Mouse (Mus musculus) urinary bladder, postnatal 10 days (tissue): ENCODE results near the gene Wdr46.
"Not testable (repeated sequence)": the region's sequence is repeated elsewhere in the genome, so short reads cannot be mapped to it uniquely, and the experiment has no call there.

Experiments used
- DNase-seq: peaks from one replicate; pipeline ENCODE4 v3.0.0; 2022; ENCODE audit warnings: low spot score

The Wdr46 gene

DNA sequence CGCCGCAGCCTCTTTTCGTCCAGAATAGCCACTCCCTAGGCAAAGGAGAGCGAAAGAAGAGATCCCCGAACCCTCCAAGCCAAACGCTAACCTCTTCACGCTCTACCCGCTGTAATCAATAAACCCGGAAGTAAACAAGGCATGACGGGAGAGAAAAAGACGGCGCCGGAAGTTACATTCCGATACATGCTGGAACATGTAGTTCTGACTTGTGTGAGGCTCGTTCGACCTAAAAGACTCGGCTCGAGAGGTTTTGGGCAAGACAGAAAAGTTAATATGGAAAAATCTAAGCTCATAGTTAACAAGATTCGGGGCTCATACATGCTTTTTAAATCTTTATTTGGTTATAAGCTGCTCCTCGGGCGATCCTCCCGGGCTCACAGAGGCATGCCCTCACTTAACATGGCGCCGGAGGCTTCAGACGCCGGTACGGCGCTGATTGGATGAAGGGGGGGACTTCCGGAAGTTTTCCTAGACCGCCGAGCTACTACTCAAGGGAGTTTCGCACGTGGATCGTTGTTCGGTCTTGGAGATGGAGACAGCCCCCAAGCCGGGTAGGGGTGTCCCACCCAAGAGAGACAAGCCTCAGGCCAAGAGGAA is at the start of gene Wdr46, which contains the start of gene Pfdn6:
Wdr46 (plus strand) TSS at position 455 of the 600 bp plus-strand sequence.
Pfdn6 (minus strand) TSS at position 138 of the 600 bp plus-strand sequence.
- no peak for DNase-seq

GRCm38 (mm10) chr17:33891357-33891756 is 49.1 kb upstream of the Wdr46 start:
- DNase-seq: no peak

DNA sequence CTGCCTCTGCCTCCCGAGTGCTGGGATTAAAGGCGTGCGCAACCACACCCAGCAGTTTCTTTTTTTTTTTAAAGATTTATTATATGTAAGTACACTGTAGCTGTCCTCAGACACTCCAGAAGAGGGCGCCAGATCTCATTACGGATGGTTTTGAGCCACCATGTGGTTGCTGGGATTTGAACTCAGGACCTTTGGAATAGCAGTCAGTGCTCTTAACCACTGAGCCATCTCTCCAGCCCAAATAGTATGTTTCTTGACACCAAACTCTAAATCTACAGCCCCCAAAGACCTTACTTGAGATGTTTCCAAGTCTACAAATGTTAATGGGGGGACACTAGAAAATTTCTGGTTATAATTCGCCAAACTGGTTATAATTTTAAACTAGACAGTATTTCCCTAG is 48.6 kb upstream of the Wdr46 start:
- not testable (repeated sequence) for DNase-seq

- no peak for DNase-seq
Measured at GRCm38 (mm10) chr17:33892429-33892828, 48.0 kb upstream of the Wdr46 start.

- not testable (repeated sequence) for DNase-seq
Measured at GRCm38 (mm10) chr17:33893011-33893410, 47.4 kb upstream of the Wdr46 start.

GRCm38 (mm10) chr17:33897114-33897794 is 43.2 kb upstream of the Wdr46 start:
- no peak for DNase-seq

GRCm38 (mm10) chr17:33898193-33898592 is 42.3 kb upstream of the Wdr46 start:
- DNase-seq: not testable (repeated sequence)

DNA sequence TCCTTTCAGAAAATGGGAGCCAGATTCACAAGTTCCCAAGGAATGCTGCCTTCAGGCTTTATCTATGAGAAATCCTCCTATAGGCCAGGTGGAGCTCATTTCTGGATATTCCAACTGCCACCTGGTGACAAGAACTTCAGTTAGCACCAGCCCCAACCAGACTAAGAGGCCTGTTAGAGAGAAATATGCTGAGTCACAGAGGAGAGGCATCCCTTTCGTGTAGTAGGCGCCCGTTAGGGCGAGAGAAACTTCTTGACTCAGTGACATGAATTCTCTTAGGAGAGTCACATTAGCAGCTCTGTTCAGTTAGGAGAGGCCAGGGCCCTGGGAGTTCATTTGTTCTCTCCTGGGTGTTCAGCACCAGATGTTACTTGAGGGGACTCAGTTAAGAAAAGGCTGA is 40.8 kb upstream of the Wdr46 start:
- DNase-seq: no peak

- DNase-seq: no peak
Measured at GRCm38 (mm10) chr17:33900281-33900988, 40.0 kb upstream of the Wdr46 start.

- no peak for DNase-seq
Measured at GRCm38 (mm10) chr17:33900989-33901314, 39.5 kb upstream of the Wdr46 start.

- DNase-seq: no peak
Measured at GRCm38 (mm10) chr17:33901653-33902052, 38.8 kb upstream of the Wdr46 start.

DNA sequence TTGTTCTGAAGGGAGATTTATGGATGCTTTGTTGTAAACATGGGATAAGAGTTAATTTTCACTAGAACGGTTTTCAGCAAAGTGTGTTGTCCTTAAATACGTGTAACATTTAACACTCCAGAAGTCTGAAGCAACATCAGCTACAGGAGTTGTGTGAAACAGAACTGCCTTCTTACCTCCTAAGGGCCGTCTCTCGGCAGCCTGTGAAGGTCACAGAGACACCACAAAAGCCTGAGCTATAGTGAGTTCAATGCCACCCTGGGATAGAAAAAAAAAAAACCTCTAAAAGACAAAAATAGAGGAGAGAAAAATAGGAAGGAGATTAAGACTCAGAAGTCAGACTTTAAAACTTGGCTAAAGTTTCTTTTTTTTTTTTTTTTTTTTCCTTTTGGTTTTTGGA is 38.4 kb upstream of the Wdr46 start:
- no peak for DNase-seq

- DNase-seq: no peak
Measured at GRCm38 (mm10) chr17:33902491-33902890, 38.0 kb upstream of the Wdr46 start.

GRCm38 (mm10) chr17:33903911-33904651 is 36.4 kb upstream of the Wdr46 start:
- DNase-seq: not testable (repeated sequence)

DNA sequence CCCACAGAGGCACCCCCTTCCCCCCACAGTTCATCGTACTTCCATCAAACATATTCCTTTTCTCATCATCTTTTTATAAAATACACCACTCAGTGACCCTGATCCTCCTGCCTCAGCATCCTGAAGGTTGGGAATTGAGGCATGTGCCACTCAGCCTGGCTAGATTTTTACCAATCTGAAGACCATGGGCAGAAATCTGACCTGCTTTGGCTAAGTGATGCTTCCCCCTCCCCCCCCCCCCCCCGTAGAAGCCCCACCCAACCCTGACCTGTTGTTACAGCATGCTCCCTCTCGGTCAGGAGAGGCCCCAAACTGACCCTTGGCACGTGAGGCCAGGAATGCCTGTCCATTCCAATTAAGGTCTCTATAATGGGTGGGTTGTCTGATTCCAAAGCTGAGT is 35.6 kb upstream of the Wdr46 start, which contains the start of gene Platr17:
Platr17 (plus strand) TSS at position 301 of the 400 bp plus-strand sequence.
- DNase-seq: not testable (repeated sequence)

GRCm38 (mm10) chr17:33908331-33909076 is 32.0 kb upstream of the Wdr46 start:
- DNase-seq: no peak

DNA sequence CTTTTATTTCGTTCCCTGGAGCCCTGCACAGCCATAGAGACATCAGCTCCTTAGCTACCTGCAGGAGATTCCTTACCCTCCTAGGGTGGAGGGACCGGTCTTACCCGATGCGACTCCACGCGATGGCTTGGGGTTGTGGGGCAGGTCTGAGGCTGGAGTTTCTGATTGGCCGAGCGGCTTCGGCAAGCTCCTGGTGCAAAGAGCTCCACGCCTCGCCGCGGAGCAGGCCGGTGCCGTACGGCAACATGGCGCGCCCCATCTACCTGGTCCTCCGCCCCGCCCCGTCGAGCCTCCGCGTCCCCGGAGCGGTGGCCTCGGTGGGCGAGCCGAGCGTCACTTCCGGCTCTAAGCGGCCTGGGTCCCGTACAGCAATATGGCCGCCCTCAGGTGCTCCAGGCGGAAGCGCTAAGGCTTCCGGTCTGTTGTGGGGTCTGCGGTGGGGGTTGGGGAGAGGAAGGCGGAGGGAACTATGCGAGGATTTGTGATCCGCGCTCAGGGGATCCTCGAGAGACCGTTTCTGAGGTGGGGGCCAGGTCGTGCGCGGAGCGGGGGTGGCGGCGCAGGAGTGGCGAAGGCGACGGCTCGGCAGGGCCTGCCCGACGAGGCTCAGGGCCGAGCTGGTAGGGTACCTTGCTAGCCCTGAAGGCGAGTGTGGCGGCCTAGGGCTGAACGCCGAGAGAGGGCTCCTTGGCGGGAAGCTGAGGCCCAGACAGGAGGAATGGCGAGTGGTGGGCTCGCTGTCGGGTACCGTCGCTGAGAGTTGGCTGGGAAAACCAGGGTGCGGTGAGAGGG is 31.2 kb upstream of the Wdr46 start, which contains the start of gene Daxx:
Daxx (plus strand) TSS at position 338 of the 792 bp plus-strand sequence.
- peak; percentile 96 for DNase-seq

DNA sequence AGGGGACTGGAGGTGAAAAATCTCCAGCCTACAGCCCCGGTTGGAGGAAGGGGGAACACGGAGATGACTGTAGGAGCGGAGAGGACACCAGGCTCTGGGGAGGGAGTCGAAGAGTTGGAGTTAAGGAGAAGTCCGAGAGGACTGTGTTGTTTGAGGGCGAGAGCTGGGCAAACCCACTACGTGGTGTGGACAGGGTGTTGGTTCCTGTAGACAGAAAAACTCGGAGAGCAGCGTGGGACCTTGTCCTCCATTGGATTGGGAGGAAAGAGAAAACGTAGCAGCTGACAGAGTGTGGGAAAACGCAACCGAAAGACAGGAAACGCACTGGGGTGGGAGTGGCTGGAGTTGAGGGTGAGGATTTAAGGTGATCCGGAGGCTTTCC is 30.6 kb upstream of the Wdr46 start:
- no peak for DNase-seq

GRCm38 (mm10) chr17:33910346-33911051 is 30.0 kb upstream of the Wdr46 start:
- no peak for DNase-seq
